ENCODE assay signal across 13 mouse cellular contexts in genomic region chr2:72044191-72044590, GRCm38 (mm10).
A peak's percentile ranks its signal among the peaks of the same experiment; 100 is the strongest.
DNase-seq lines count a peak whose midpoint lies in the region; ATAC-seq and TF ChIP-seq lines count a peak whose summit lies in the region.
"Had no signal": no experiment of that assay in that cellular context is flagged by ENCODE, and none has a peak within 500 bp of the region (broad histone marks: within the 10 kb centered on the region; RNA-seq: fewer than 3 reads in every experiment).

No protein-coding gene starts in this region.

- 0 out of 2 replicates have a peak, but pooled peaks cover 6% of the 10 kb centered on the region for H3K4me1 ChIP-seq in lung, embryonic 15.5 days

- peak; percentile 46; the same call in 1 of the 2 replicates for ATAC-seq in lung, embryonic 15.5 days (ENCODE audit: borderline replicate concordance, extremely low read depth, low FRiP score, low TSS enrichment)

- intact Hi-C loops in gastrocnemius, adult 2 months (cut with DNase I): no loop called here

- TF ChIP-seq CTCF in gastrocnemius, adult 2 months (IDR thresholded peaks at IDR 0.05): peak; percentile 51
- peak; percentile 78 for TF ChIP-seq CTCF in layer of hippocampus, adult 2 months (conservative IDR thresholded peaks at IDR 0.05)

- DNase-seq in gastrocnemius, adult 2 months: no peak
- no peak for DNase-seq in gastrocnemius, adult 18-20 months (ENCODE audit: low spot score)
- no peak for DNase-seq in layer of hippocampus, adult 2 months (ENCODE audit: low spot score in 2 of 2)
- DNase-seq in layer of hippocampus, adult 8-10 months (ENCODE audit: low spot score in 2 of 2): no peak
- DNase-seq in adrenal gland, postnatal 36 days: peak; percentile 34 to 48
- no peak for DNase-seq in thymus, postnatal 36 days
- DNase-seq in spleen, postnatal 4 days (ENCODE audit: low spot score in 2 of 2): no peak
- DNase-seq: right cerebral cortex, postnatal 4 days had no signal

- no peak overlapping the region for H3K4me3 ChIP-seq in gastrocnemius, adult 2 months
- no peak overlapping the region for H3K4me3 ChIP-seq in layer of hippocampus, adult 2 months
- no peak overlapping the region for H3K4me3 ChIP-seq in lung, embryonic 15.5 days
- H3K4me3 ChIP-seq: forebrain, embryonic 10.5 days; heart, embryonic 13.5 days; limb, embryonic 12.5 days; neural tube, embryonic 13.5 days had no signal

- H3K36me3 ChIP-seq in lung, embryonic 15.5 days: no peaks in the 10 kb centered on the region
- H3K36me3 ChIP-seq: forebrain, embryonic 10.5 days; heart, embryonic 13.5 days; limb, embryonic 12.5 days; neural tube, embryonic 13.5 days had no signal

- no peak overlapping the region for H3K4me2 ChIP-seq in lung, embryonic 15.5 days
- H3K4me2 ChIP-seq: heart, embryonic 13.5 days; limb, embryonic 12.5 days; neural tube, embryonic 13.5 days had no signal

- H3K27ac ChIP-seq in gastrocnemius, adult 2 months: no peak overlapping the region
- no peak overlapping the region for H3K27ac ChIP-seq in layer of hippocampus, adult 2 months
- H3K27ac ChIP-seq in lung, embryonic 15.5 days: no peak overlapping the region
- H3K27ac ChIP-seq: forebrain, embryonic 10.5 days; heart, embryonic 13.5 days; limb, embryonic 12.5 days; neural tube, embryonic 13.5 days had no signal

- no peaks in the 10 kb centered on the region for H3K9me3 ChIP-seq in lung, embryonic 15.5 days
- H3K9me3 ChIP-seq: forebrain, embryonic 10.5 days; heart, embryonic 13.5 days; limb, embryonic 12.5 days; neural tube, embryonic 13.5 days had no signal

- no peak overlapping the region for H3K9ac ChIP-seq in lung, embryonic 15.5 days
- H3K9ac ChIP-seq: heart, embryonic 13.5 days; limb, embryonic 12.5 days; neural tube, embryonic 13.5 days had no signal

- no peaks in the 10 kb centered on the region for H3K27me3 ChIP-seq in lung, embryonic 15.5 days
- H3K27me3 ChIP-seq: heart, embryonic 13.5 days; limb, embryonic 12.5 days had no signal

- 19% methylated on average over 6 of the region's 6 CpGs for WGBS in lung, embryonic 15.5 days

Comparison
In these comparisons a context has a peak if more than half of its experiments do, and no peak if none do; other contexts are left out.
1. DNase-seq: peak in adrenal gland, postnatal 36 days (2 of 2); none in gastrocnemius, adult 2 months (single experiment), gastrocnemius, adult 18-20 months (single experiment), layer of hippocampus, adult 2 months (0 of 2), layer of hippocampus, adult 8-10 months (0 of 2), thymus, postnatal 36 days (0 of 2) and spleen, postnatal 4 days (0 of 2).